Mouse (Mus musculus) heart, adult 11 months (tissue): ENCODE results near the gene Srsf1.

Experiments used
- DNase-seq: peaks from one replicate; pipeline ENCODE4 v3.0.0; 2022

The Srsf1 gene

DNA sequence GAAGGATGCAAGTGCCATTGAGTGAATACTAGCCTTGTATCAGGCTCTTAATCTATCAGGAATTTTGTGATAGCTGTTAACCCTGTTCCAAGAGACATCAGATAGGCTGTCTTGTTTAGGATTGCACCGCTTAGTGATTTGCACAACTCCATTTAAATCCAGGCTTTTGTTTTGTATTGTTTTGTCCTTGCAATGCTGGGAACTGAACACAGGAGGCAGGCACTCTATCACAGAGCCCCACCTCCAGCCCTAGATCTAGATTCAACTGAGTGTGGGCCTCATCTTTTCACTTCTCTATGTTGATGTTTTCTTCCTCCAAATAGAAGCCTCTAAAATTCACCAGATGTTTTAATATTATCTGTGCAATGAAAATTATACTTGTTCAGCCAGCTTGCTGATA, 28.5 kb downstream of the Srsf1 start:
- DNase-seq, result no peak

DNA sequence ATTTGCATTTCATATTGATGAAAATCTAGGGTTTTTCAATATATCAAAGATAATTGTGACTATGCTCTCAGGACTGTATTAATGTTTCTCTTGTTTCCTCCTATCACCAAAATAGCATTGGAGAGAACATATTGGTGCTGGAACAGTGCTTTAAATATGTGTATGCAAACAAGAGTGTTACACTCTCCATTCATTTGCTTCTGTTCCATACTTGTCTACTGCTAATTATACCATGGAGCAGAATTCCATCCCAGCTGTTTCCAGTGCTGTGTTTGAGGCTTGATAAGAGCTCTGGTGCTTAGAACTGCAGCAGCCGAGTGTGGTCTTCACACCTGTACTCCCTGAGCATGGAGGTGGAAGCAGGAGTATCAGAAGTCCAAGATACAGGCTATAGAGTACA, 29.2 kb downstream of the Srsf1 start:
- no peak for DNase-seq

DNA sequence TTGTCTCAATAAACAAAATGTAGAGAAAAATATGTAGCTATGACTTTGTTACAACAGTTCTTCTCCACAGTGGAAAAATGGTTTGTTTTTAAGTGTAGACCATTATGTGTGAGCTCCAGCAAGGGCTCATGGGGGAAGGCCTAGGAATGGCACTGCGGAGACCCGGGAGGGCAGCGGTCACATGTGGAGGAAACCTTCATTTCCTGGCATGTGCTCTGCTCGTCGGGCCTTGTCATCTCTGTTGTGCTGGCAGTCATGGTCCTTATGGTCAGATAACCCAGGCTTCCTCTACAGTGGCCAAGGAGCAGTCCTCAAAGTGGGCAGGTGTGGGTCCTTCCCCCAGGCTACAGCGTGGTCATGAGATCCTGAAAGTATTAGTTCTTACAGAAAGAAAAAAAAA, 36.5 kb downstream of the Srsf1 start:
- DNase-seq, result no peak

DNA sequence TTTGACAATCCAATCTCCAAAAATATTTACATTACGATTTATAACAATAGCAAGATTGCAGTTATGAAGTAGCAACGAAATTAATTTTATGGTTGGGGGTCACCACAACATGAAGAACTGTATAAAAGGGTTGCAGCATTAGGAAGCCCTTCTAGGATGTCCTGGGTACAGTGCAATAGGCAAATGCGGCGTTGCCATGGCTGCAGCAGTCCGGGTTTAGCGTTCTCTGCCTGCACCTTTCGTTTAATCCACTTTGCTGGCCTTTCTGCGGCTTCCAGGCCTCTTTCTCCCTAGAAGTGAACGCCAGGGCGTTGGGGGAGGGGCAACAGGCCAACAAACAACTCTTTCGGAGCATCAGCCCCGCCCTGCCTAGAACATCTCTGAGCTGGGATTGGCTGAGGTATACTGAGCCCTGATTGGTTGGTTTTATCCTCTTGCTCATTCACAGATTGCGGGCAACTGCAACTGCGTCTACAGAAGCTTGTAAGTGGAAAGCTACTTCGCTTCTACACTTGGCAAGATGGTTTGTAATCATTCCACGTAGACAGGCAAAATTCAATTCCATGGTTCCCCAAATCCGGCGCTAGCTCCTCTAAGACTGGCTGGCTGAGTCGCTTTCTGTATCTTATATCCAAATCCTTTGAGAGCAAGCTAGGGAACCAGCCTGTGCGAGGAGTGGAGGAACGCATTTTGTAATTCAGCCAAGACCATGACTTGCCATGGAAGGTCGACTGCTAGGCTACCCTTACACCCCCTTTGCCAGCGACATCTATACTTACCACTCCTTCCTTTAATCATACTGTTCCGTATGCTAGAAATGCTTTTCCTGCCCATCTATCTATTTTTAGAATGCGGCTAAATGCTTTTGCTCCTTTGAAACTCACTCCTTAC, 39.8 kb downstream of the Srsf1 start:
- peak; percentile 99 for DNase-seq

DNA sequence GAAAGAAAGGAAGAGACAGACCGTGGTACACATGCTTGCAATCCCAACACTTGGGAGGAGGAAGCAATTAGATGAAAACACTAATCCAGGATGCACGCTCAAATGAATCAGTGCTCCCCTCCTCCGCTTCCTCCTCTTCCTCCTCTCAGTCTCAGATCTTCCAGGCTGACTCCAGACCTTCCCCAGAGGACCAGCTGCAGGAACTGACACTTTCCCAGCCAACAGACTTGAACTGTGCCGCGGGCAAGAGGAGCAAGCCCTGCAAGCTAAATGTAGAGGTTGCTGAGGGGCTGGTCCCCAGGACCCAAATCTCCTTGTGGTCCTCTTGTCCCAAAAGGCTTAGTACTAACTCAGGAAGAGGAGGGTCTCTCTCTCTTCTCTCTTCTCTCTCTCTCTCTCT, 42.0 kb downstream of the Srsf1 start:
- peak; percentile 90 for DNase-seq

DNA sequence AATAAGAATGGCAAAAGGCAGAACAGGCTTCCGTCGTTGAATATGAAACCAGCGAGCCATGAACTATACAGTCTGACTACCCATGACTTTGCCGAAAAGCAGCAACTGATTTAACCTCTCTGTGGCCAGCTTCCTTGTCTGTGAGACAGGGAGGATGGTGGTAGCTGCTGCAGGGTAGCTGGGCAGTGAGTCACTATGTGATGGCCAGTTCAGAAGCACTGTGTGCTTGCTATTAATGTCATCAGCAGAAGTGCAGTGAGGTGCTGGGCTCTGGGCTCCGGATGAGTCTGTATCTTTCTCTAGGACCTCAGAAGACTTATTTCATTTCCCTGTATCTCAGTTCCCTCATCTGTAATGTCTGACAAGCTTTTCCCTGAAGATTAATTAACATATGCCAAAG, 43.1 kb downstream of the Srsf1 start:
- DNase-seq, result no peak

DNA sequence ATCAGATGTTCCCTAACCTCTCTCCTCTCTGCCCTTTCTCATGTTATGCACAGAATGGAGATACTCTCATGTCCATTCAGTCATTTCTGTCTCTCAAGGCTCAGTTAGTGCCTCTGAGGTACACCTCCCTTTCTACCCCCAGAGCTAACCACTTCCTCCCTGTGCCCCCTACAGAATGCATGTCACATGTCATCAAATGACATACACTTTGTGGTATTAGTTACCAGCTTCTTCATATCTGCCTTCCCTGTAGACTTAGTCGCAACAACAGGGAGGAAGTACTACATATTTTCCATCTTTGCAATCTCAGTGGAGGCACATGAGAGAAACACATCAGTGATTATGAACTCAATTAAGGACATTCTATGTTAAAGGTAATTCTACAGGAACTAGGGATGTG, 44.8 kb downstream of the Srsf1 start:
- no peak for DNase-seq

DNA sequence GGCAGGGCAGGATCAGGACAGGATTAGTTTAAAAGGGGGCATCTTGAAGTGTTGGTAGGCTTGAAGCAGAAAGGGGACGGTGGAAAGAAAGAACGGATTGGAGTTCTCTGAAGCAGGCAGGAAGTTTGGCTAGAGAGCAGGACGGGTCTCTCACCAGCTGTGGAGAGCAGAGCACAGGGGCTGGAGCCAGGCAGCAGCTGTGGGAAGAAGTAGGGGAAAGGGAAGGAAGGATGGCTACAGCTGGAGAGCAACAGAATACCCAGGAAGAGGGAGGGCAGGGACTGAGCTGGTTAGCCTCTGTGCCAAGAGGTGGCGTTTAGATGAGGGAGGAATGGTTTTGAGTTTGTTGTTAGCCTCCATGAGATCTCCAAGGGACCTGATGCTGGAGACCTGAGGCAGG, 50.0 kb downstream of the Srsf1 start:
- peak; percentile 98 for DNase-seq

DNA sequence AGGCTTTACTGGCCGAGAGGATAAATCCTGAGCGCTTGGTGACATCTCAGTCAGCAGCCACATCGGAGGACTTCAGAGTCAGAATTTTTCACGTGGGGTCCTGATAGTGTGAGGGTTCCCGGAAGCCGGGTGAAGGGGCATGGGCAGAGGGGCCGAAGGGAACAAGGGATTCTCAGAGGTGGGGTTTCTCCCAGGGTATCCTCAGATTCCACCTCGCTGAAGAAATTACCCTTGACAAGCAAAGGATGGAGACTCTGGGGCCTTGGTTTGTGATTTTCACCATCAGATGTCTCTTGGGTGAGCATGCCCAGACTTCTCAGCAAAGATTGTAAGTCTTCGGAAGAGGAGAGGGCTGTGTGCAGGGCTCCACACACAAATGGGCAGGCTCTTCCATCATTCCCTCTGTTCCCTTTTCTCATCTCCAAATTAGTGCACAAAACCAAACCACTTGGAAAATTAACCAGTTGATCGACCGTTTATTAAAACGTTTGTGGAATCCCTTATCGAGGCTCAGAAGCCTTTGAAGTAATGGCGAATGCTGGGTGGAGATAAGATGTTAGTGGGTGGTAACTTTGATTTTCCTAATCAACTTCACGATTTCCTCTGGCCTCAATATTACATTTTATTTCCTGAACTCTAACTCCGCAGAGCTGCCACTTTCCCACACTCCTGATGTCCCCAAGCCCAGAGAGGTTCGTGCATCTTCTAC, 51.0 kb downstream of the Srsf1 start, which contains the start of gene Cuedc1:
Cuedc1 (plus strand) TSS at position 38 of the 709 bp plus-strand sequence.
- peak; percentile 91 for DNase-seq

DNA sequence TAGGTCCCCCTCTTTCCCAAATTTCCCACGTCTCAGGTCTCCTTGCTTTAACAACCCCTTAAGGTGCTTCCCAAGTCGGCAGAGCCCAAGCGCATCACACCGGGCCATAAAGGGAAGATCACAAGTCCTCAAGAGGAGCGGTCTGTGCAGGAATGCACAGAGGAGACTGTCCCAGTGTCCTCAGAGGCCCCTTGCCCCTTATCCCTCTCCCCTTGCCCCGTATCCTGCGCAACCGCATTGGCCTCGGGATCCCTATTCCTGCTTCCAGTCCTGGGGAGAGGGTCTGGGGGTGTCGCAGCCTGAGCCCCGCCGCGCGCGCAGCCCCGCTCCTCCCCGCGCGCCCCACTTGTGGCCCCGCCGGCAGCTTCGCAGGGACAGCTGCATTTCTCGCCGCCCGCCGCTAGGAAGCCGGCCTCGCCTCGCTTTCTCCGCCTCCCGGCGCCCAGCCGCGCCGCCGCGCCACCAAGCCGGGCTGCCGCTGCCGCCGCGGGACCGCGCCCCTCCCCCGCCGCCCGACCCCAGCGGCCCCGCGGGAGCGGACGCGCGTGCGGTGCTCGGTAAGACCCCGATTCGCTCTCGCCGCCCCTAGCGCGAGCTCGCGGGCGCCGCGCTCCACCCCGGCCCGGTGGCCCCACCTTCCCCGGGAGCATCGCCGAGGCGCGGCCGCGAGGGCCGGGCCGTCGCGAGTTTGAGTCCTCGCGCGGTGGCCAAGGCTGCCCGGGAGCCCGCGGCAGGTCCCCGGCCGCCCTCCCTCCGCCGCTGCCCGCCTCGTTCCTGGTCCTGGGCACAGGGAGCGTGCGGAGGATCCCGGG, 51.8 kb downstream of the Srsf1 start:
- DNase-seq, result peak; percentile 98

DNA sequence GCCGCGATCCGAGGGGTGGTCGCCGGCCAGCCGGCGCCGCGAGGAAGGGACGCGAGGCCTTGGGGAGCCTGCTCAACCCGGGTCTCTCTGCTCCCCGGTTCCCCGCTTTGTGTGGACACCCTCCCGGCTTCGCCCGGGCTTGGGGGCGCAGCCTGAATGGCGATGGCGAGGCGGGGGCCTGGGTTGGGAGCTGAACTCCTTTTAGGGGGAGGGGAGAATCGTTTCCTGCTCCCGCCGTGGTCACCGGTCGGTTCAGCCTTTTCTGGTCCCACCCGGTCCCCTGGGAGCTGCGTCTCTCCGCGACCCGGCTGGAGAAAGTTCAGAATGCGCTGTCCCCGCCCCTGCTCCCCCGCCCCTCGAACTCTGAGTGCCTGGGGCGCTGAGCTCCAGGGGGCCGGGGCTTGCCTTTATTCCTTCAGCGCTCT, 52.4 kb downstream of the Srsf1 start:
- peak; percentile 99 for DNase-seq

DNA sequence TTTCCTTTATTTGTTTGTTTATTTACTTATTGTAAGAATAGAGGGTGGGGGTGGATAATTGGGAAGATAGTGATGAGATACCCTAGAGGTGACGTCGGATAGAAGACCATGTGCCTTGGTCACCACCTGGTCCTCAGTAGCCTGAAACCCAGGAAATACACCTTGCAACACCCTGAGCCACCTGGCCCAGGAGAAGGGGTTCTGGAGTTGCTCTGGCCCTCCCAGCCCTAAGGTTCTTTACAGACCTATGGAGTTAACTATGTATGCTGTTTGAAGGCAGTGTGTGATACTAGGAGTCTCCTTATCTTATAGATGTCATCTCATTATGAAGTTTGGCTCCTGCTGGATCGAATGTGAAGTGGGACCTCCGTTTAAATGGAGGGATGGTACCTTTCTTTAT, 53.0 kb downstream of the Srsf1 start:
- peak; percentile 93 for DNase-seq
